Mouse (Mus musculus) bone marrow macrophage, adult 2 months (primary cell): ENCODE data around the gene Pik3ca.

ENCODE experiments used
- CTCF ChIP-seq: IDR thresholded peaks from 2 replicates; pipeline ENCODE4 v1.5.1; 2012; ENCODE audit warnings: low read depth, mild to moderate bottlenecking, low read length, moderate library complexity
- POLR2A ChIP-seq: IDR thresholded peaks from 2 replicates; pipeline ENCODE4 v1.6.1; 2012; ENCODE audit warnings: mild to moderate bottlenecking, low read depth, low read length, borderline replicate concordance

- TF ChIP-seq CTCF (no peak), POLR2A (no peak)
Measured at GRCm38 (mm10) chr3:32373236-32373635, 24.2 kb upstream of the Pik3ca start.
